In genomic region chr2:157057758-157058157, GRCm38 (mm10) we compare ENCODE assay signal across 13 mouse cellular contexts. TPM values are rescaled to one million over a fixed set of nuclear protein-coding genes. Genes with fewer than 3 reads are reported as not detected.
A peak's percentile ranks its signal among the peaks of the same experiment; 100 is the strongest.
DNase-seq lines count a peak whose midpoint lies in the region; ATAC-seq and TF ChIP-seq lines count a peak whose summit lies in the region.
"Had no signal": no experiment of that assay in that cellular context is flagged by ENCODE, and none has a peak within 500 bp of the region (broad histone marks: within the 10 kb centered on the region; RNA-seq: fewer than 3 reads in every experiment).

No protein-coding gene starts in this region.

- H3K4me2 ChIP-seq in embryonic facial prominence, embryonic 15.5 days (replicated peaks): no peak overlapping the region
- peak overlapping the region; percentile 58; the same call in 1 of the 2 replicates for H3K4me2 ChIP-seq in limb, embryonic 13.5 days (replicated peaks)

- no peak for TF ChIP-seq POLR2A in cerebellum, adult 2 months (IDR thresholded peaks at IDR 0.05; ENCODE audit: borderline replicate concordance, insufficient read depth, low read length)

- no peak for DNase-seq in cerebellum, adult 2 months
- DNase-seq in cerebellum, adult 11 months: no peak
- no peak for DNase-seq in layer of hippocampus, adult 2 months (ENCODE audit: low spot score in 2 of 2)
- no peak for DNase-seq in layer of hippocampus, adult 9-10 months (ENCODE audit: low spot score)
- DNase-seq in urinary bladder, postnatal 25 days (ENCODE audit: low spot score): no peak
- DNase-seq in T-cell, adult 2 months (ENCODE audit: low spot score): no peak
- DNase-seq: lung, adult 2 months; right cerebral cortex, adult 18-20 months had no signal

- no peak for TF ChIP-seq CTCF in cerebellum, adult 2 months (IDR thresholded peaks at IDR 0.05; ENCODE audit: borderline replicate concordance, insufficient read depth, low read depth, low read length)
- TF ChIP-seq CTCF in layer of hippocampus, adult 2 months (conservative IDR thresholded peaks at IDR 0.05): no peak

- no peak overlapping the region for H3K4me3 ChIP-seq in cerebellum, adult 2 months (replicated peaks; ENCODE audit: insufficient read depth, low read depth, low read length)
- no peak overlapping the region for H3K4me3 ChIP-seq in layer of hippocampus, adult 2 months
- no peak overlapping the region for H3K4me3 ChIP-seq in embryonic facial prominence, embryonic 15.5 days (replicated peaks)
- no peak overlapping the region for H3K4me3 ChIP-seq in limb, embryonic 13.5 days
- H3K4me3 ChIP-seq: myocyte had no signal

- H3K9me3 ChIP-seq in embryonic facial prominence, embryonic 15.5 days (replicated peaks): no peaks in the 10 kb centered on the region
- H3K9me3 ChIP-seq in limb, embryonic 13.5 days: no peaks in the 10 kb centered on the region

- ATAC-seq in embryonic facial prominence, embryonic 15.5 days (ENCODE audit: insufficient number of reproducible peaks, low FRiP score, low TSS enrichment, low read depth): no peak
- ATAC-seq in limb, embryonic 13.5 days (ENCODE audit: low FRiP score, low read depth): no peak

- no peak overlapping the region for H3K9ac ChIP-seq in embryonic facial prominence, embryonic 15.5 days
- H3K9ac ChIP-seq in limb, embryonic 13.5 days: no peak overlapping the region

- H3K36me3 ChIP-seq in embryonic facial prominence, embryonic 15.5 days: peaks cover 40% of the 10 kb centered on the region
- peaks cover 59% of the 10 kb centered on the region for H3K36me3 ChIP-seq in limb, embryonic 13.5 days

- no peaks in the 10 kb centered on the region for H3K27me3 ChIP-seq in cerebellum, adult 2 months (ENCODE audit: control insufficient read depth, insufficient read depth, low read length)
- no peaks in the 10 kb centered on the region for H3K27me3 ChIP-seq in embryonic facial prominence, embryonic 15.5 days
- H3K27me3 ChIP-seq in limb, embryonic 13.5 days: no peaks in the 10 kb centered on the region
- H3K27me3 ChIP-seq: Patski had no signal

- peaks cover 78% of the 10 kb centered on the region for H3K4me1 ChIP-seq in cerebellum, adult 2 months (ENCODE audit: control insufficient read depth, insufficient read depth, low read length)
- peaks cover 61% of the 10 kb centered on the region for H3K4me1 ChIP-seq in embryonic facial prominence, embryonic 15.5 days
- H3K4me1 ChIP-seq in limb, embryonic 13.5 days: peaks cover 35% of the 10 kb centered on the region

- H3K27ac ChIP-seq in cerebellum, adult 2 months (ENCODE audit: insufficient read depth, low read length): peak overlapping the region; percentile 81
- H3K27ac ChIP-seq in layer of hippocampus, adult 2 months: peak overlapping the region; percentile 94
- H3K27ac ChIP-seq in embryonic facial prominence, embryonic 15.5 days (replicated peaks): peak overlapping the region; percentile 91
- H3K27ac ChIP-seq in limb, embryonic 13.5 days: peak overlapping the region; percentile 89

- WGBS in cerebellum, adult 2 months: 44% methylated on average over 4 of the region's 4 CpGs
- WGBS in embryonic facial prominence, embryonic 15.5 days: 80% methylated on average over 4 of the region's 4 CpGs
- WGBS in limb, embryonic 13.5 days: 77% methylated on average over 4 of the region's 4 CpGs

RNA-seq across cellular contexts. Expression of gene Soga1, which starts 21.3 kb away (rescaled TPM):
- polyA plus RNA-seq in cerebellum, adult 2 months (2012; rRNA removed): 38.3 and 50.1 TPM in 2 replicates
- total RNA-seq in layer of hippocampus, adult 2 months (2021): 10 to 100 TPM; 31.4 to 36.3 TPM
- 3.5 and 4.4 TPM in 2 replicates for polyA plus RNA-seq in embryonic facial prominence, embryonic 15.5 days (2015; fragmentation: Nextera tagmentation; extraction: Ambion mirVana)
- 4.1 and 4.2 TPM in 2 replicates for polyA plus RNA-seq in limb, embryonic 13.5 days (2015; fragmentation: Nextera tagmentation; extraction: Ambion mirVana)

RNA-seq across cellular contexts. Expression of gene Tldc2, which starts 29.1 kb away (rescaled TPM):
- polyA plus RNA-seq in cerebellum, adult 2 months (2012; rRNA removed): 6.0 and 7.1 TPM in 2 replicates
- total RNA-seq in layer of hippocampus, adult 2 months (2021): not detected
- polyA plus RNA-seq in embryonic facial prominence, embryonic 15.5 days (2015; fragmentation: Nextera tagmentation; extraction: Ambion mirVana): not detected in 2 replicates
- not detected in 2 replicates for polyA plus RNA-seq in limb, embryonic 13.5 days (2015; fragmentation: Nextera tagmentation; extraction: Ambion mirVana)
- polyA plus RNA-seq: lung, adult 2 months; myocyte; stomach, embryonic 16.5 days had no signal

RNA-seq across cellular contexts. Expression of gene Dsn1, which starts 50.8 kb away (rescaled TPM):
- 4.6 and 4.8 TPM in 2 replicates for polyA plus RNA-seq in cerebellum, adult 2 months (2012; rRNA removed)
- total RNA-seq in layer of hippocampus, adult 2 months (2021): 1 to 10 TPM; 2.8 to 3.7 TPM
- 27.5 and 28.2 TPM in 2 replicates for polyA plus RNA-seq in embryonic facial prominence, embryonic 15.5 days (2015; fragmentation: Nextera tagmentation; extraction: Ambion mirVana)
- 42.3 TPM in 2 replicates for polyA plus RNA-seq in limb, embryonic 13.5 days (2015; fragmentation: Nextera tagmentation; extraction: Ambion mirVana)
